Mouse (Mus musculus): Measurements from ENCODE around the gene Rptor. TPM values are rescaled to one million over a fixed set of nuclear protein-coding genes. Genes with fewer than 3 reads are reported as not detected.

The Rptor gene
- polyA plus RNA-seq, 1 experiment from 2014 or later = 10.8 TPM

DNA sequence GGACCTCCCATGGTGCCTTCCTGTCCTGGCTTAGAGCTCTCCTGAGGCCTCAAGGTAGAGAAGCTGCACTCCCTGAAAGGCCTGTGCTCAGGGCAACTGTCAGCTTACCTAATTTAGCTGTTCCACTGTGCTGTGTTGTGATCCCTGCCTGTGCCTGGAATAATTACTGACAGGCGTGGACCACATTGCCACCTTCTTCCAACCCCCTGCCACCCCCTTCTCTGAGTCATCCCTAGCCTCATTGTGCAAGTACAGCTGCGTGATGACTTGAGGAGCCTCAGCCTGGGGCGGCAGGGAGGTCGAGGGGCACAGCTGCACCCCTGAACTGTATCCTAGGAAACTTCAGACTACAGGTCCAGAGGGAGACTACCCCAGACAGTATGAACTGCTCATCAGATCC, 345.6 kb downstream of the Rptor start:
- peaks cover 9% of the 10 kb centered on the region; the same call in 1 of the 2 replicates for H3K4me1 ChIP-seq (ENCODE audit: control insufficient read depth, insufficient read depth, low read length)
- 55% methylated on average over 4 of the region's 4 CpGs for WGBS
- H3K36me3 ChIP-seq (ENCODE audit: control insufficient read depth, insufficient read depth, low read length) = no peaks in the 10 kb centered on the region
- no peak overlapping the region for H3K9ac ChIP-seq (replicated peaks; ENCODE audit: low read length)
- ATAC-seq (ENCODE audit: low FRiP score, low TSS enrichment) = no peak
- no peaks in the 10 kb centered on the region for H3K27me3 ChIP-seq (ENCODE audit: control insufficient read depth, insufficient read depth, low read length)
- DNase-seq = no peak
- H3K4me2 ChIP-seq (ENCODE audit: low read length) = no peak overlapping the region
- H3K27ac ChIP-seq (replicated peaks; ENCODE audit: low read depth, low read length) = no peak overlapping the region
- no peaks in the 10 kb centered on the region for H3K9me3 ChIP-seq (ENCODE audit: control insufficient read depth, low read length)
- H3K4me3 ChIP-seq (replicated peaks; ENCODE audit: low read depth, low read length) = no peak overlapping the region

DNA sequence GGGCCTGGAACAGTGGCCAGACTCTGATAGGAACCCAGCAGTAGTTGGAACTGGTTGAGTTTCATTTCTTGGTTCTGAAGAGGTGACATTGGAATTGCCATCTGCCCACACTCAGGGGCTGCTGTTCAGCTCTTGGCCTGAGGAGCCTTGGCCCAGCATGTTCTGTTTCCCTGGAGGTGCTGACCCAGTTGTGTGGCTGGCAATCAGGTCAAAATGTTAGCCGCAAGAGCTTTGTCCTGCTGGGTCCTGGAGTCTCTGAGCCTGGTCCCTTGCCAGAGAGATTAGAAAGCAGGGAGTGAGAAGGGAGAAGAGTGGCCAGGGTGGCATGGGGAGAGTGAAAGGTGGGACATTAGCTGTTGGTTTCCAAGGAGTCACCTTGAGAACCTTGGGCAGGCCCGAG, 346.1 kb downstream of the Rptor start:
- Histone ChIP-seq H3K4me3 (replicated peaks; ENCODE audit: low read depth, low read length) (no peak overlapping the region), H3K27ac (replicated peaks; ENCODE audit: low read depth, low read length) (no peak overlapping the region), H3K36me3 (ENCODE audit: control insufficient read depth, insufficient read depth, low read length) (no peaks in the 10 kb centered on the region), H3K9ac (replicated peaks; ENCODE audit: low read length) (no peak overlapping the region), H3K4me1 (ENCODE audit: control insufficient read depth, insufficient read depth, low read length) (peaks cover 6% of the 10 kb centered on the region; the same call in 1 of the 2 replicates), H3K9me3 (ENCODE audit: control insufficient read depth, low read length) (no peaks in the 10 kb centered on the region), H3K4me2 (ENCODE audit: low read length) (no peak overlapping the region), H3K27me3 (ENCODE audit: control insufficient read depth, insufficient read depth, low read length) (no peaks in the 10 kb centered on the region)
- DNase-seq (no peak), ATAC-seq (ENCODE audit: low FRiP score, low TSS enrichment) (no peak)
- WGBS = 80% methylated on average over 2 of the region's 2 CpGs

Other genes starting within 250 kb of the Rptor start
- gene Sgsh, start 247.4 kb upstream of the Rptor start, polyA plus RNA-seq (2014; fragmentation: Nextera tagmentation; extraction: Ambion mirVana) = 5.3 and 6.1 TPM in 2 replicates
- 3.9 and 5.0 TPM in 2 replicates for gene Slc26a11, start 247.3 kb upstream of the Rptor start, polyA plus RNA-seq (2014; fragmentation: Nextera tagmentation; extraction: Ambion mirVana)
- 0.72 and 3.2 TPM in 2 replicates for gene Rnf213, start 209.8 kb upstream of the Rptor start, polyA plus RNA-seq (2014; fragmentation: Nextera tagmentation; extraction: Ambion mirVana)
- gene Endov, start 111.6 kb upstream of the Rptor start, polyA plus RNA-seq (2014; fragmentation: Nextera tagmentation; extraction: Ambion mirVana) = 21.2 and 23.0 TPM in 2 replicates
- gene Nptx1, start 55.2 kb upstream of the Rptor start, polyA plus RNA-seq (2014; fragmentation: Nextera tagmentation; extraction: Ambion mirVana) = 10.1 and 11.3 TPM in 2 replicates

All from midbrain, embryonic 14.5 days (tissue).